Mouse (Mus musculus) ovary, postnatal 10 days (tissue): ENCODE measurements around the gene Mdga2.

ENCODE experiments used
- DNase-seq: peaks from one replicate; pipeline ENCODE4 v3.0.0; 2022; ENCODE audit warnings: low spot score

Gene Mdga2

DNA sequence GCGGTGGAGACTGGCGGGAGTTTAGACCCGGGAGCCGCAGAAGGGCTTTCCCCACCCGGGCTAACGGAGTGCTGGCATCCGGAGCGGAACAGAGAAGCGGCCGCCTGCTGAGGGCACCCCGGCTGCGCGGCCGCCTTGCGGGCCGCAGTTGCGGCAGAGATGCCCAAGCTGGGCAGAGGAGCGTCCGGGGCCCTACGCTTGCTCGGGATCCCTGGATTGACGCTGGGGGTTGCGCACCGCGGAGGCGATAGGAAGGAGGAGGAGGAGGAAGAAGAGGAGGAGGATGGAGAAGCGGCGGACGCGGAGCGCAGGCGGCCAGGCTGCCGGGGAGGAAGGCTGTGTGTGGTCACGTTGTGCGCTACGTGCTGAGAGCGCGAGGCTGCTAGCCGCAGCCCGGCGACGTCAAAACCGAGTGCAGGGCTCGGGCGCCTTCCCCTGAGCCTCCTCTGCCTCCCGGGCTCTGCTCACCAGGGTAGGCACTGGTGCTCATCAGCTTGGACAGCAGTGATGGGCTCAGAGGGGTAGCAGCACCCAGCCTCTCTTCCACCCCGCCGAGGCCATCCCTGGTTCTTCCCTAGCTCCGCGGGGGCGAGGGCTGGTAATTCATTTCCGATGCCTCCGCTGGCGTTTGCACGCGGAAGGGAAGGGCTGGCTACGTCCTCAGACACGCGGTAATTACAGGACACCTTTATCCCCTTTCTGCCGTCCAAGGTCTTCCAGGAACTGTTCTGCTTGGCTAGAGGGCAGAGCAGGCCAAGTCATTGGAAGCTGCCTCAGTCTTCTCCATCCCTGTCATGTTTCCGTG is at the start of gene Mdga2:
Gene Mdga2, minus strand, starts transcription at position 329 of the 805 bp plus-strand sequence.
- peak; percentile 3 for DNase-seq

DNA sequence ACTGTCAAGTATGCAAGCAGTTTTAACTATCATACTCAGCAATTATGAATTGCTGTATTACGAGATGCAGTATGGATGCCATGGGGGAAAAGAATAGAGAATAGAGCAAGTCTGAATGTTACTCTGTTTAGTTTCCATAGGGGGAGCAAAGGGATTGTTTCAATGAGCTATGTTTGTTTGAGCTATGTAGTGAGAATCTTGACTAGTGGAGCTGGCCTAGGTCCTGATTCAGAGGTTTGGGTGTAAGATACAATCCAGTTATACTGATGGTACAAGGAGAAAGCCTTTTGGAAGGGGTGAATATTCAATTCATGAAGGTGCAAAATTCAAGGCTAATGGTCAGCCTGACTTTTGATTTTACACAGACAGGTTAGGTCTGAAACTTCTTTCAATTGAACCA is 45.1 kb upstream of the Mdga2 start:
- DNase-seq: no peak

DNA sequence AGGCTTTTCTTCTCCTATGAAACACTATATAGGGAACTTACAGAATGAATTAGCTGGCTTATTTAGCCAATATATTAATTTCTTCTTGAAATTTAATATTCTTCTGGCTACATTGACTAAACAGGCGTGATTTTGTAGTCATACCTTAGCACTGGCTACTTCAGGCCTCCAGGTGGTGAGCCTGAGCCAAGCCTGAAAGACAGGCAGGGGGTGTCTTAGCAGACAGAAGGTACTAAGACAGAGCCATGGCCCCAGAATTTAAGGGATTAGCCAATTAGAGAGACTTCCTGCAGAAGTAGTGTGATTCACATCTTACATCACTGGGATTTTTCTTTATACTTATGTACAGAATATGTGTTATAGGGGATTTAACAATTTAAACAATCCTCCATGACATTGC is 1.2 kb upstream of the Mdga2 start:
- DNase-seq: no peak

DNA sequence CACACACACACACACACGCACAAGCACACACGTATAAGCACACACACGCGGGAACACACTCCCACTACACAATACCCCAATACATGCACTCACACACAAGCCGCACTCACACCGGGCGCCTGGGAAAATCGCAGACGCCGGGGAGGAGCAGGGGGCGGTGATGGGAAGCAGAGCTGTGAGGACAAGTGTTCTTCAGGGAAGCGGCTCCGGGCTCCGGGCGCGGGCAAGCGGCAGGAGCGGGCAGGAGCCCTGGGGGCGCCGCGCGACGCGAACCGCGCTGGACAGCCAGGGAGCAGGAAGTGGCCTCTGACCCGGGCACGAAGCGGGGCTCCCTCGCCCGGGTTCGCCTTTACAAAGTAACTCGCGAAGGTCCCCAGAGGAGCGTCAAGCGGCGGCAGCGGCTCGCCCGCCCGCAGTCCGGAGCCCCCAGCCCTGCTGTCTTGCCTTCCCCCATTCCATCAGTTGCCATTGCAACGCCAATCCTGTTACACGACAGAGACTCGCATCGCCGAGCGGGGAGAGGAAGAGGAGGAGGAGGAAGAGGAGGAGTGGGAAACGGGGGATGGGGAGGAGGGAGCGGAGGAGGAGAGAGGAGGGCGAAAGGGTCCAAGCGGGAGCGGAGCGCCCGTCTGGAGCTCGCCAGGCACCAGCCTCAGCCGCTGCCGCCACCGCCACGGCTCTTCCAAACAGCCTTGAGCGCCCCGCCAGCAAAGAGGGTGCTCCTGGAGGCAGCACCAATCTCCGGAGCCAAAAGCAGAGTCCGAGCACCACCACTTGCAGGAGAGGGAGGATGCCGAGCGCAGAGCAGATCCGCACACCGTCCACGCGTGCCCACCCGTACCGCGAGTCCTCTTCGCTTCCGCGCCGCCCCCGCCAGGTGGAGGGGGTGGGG is 774 bp downstream of the Mdga2 start:
- DNase-seq: no peak

GRCm38 (mm10) chr12:67220641-67221231 is 1.6 kb downstream of the Mdga2 start:
- DNase-seq: no peak

DNA sequence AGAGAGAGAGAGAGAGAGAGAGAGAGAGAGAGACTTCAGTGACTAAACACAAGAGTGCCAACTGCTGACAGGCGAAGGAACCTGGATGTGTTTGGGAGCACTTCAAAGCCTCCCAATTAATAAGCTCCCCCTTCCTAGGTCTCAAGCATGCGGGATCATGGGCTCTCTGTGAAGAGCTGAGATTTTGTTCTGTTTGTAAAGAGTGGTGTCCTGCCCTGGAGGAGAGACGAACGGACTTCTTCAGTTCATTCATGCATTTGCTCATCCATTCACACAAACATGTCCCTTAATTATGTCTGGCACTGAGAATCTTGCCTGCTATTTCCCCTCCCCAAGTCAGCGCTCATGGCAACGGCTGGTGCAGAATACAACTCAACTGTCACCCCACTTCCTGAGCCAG is 2.3 kb downstream of the Mdga2 start:
- DNase-seq: no peak

- no peak for DNase-seq
These were observed 2.8 kb downstream of the Mdga2 start for GRCm38 (mm10) chr12:67219564-67219963.

GRCm38 (mm10) chr12:67212801-67213200 is 9.5 kb downstream of the Mdga2 start:
- no peak for DNase-seq

DNA sequence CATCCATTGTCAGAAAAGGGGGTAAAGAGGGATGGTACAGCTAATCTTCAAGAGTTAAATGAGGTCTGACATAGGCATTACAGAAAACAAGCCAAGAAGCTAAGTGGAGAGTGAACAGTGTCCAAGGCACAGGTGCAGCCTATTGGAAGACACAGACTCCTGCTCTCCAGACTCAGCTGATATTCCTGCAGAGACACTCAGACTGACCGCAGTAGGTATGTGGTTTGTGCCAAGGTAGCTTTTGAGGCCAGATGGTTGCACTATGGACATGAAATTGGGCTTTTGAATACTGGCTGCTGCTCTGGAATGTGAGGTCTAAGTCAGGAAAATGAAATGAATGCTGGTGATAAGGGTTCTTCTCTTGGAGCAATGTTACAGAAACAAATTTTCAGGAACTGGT is 44.2 kb downstream of the Mdga2 start:
- no peak for DNase-seq

- DNase-seq: no peak
These were observed 65.6 kb downstream of the Mdga2 start for GRCm38 (mm10) chr12:67156569-67157237.

GRCm38 (mm10) chr12:67153077-67153476 is 69.3 kb downstream of the Mdga2 start:
- no peak for DNase-seq

DNA sequence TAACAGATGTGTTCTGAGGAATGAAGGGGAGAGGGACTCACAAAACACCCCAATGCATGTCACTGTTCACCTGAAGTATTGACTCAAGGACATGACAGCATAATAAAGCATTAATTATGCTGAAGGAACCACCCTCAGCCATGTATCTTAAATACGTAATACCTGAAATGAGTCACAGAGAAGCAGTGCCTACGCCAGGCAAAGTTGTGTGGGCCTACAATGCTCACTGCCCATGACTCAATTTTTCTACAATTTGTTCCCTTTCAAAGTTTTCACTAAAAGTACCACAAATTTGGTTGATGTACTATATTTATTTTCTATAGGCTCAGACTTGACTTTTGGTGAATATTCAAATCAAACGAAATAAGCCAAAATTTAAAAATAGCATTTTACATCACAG is 80.7 kb downstream of the Mdga2 start:
- DNase-seq: no peak

- no peak for DNase-seq
These were observed 82.2 kb downstream of the Mdga2 start for GRCm38 (mm10) chr12:67140131-67140530.

DNA sequence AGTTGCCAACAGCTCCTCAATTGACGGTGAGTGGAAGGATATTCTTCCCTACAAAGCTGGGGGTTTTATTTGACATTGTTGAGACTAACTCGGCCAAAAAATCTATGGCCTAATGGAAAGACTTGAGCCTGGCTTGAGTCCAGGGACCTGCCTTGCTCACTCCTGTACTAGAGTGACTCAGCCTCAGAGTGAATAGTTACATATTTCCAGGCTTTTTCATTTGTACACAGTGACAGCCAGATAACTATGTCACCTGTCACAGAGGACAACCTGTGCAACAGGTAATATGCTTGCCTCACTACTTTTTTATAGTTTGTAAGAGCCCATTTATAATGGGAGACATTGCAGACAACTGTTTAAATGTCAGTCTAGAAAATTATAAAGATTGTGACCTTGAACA is 94.9 kb downstream of the Mdga2 start:
- no peak for DNase-seq

- DNase-seq: no peak
These were observed 98.5 kb downstream of the Mdga2 start for GRCm38 (mm10) chr12:67123874-67124273.

DNA sequence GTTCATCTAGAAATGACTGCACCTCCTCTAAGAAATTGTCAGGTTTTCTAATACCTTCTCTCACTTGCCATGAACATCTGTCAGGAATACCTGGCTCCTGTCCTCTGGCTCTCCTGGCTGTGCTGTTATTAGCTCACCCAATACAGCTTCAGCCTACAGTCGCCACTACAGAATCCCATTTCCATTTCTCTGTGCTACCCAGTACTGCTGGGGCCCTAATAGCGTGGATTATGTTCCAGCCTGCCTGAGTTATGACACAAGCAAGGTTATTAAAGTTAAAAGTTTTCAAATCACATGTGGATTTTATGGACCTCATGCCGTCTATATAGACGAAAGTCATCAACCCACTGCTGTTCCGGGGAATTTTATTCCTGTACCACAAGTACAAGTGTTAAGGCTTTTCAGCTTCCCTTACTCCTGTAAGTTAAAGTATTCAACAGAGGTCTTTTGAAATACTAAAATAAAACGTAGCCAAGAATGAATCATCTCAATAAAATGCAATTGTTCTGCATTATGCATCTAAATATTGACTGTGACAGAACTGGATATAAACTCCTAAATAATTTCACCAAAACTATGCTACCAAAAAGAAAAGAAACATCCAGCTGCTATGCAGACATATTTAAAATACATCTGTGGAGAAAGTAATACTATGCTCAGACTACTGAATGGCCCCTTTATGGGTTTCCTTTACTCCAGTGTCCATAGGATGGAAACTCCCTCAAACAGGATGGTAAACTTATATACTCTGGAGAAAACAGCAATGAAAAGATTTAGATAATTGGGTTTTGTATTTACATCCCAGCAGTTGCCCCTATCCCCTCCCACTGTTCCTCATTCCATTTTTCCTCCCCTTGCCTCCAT is 103.5 kb downstream of the Mdga2 start:
- no peak for DNase-seq

DNA sequence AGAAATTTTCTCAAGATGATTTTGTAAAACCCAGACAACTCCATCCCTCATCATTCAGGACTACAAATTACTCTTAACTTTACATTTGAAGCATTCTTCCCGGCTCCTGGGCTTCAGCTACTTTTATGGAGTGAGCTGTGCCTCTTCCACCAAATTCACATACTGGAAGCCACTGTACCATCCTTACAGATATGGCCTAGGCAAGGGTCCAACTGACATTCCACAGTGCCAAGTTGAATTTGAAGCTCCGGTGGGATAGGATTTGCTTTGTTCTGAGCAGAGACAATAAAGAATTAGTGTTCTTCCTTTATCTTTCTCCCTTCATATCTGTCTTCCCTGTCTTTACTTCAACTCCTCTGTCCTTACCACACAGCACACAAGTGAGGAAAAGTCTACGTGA is 118.2 kb downstream of the Mdga2 start:
- DNase-seq: no peak

DNA sequence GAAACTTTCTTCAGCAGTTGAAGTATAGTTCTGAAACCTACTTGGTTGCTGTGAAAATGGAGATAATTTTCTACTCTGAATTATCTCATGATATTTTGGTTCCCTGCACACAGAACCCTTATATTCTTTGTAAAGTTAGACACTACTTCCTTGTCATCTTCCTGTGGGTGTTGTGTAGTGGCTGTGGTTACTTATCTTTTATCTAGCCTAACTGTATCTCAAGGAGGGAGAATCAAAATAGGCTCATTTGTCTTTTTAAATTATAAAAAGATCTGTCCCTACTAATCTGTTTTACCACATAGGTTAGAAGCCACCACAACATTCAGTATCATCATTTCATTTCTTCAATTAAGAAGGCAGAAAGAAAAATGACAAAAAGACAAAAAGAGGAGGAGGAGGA is 127.9 kb downstream of the Mdga2 start:
- DNase-seq: no peak

- DNase-seq: no peak
These were observed 131.9 kb downstream of the Mdga2 start for GRCm38 (mm10) chr12:67090420-67090965.

DNA sequence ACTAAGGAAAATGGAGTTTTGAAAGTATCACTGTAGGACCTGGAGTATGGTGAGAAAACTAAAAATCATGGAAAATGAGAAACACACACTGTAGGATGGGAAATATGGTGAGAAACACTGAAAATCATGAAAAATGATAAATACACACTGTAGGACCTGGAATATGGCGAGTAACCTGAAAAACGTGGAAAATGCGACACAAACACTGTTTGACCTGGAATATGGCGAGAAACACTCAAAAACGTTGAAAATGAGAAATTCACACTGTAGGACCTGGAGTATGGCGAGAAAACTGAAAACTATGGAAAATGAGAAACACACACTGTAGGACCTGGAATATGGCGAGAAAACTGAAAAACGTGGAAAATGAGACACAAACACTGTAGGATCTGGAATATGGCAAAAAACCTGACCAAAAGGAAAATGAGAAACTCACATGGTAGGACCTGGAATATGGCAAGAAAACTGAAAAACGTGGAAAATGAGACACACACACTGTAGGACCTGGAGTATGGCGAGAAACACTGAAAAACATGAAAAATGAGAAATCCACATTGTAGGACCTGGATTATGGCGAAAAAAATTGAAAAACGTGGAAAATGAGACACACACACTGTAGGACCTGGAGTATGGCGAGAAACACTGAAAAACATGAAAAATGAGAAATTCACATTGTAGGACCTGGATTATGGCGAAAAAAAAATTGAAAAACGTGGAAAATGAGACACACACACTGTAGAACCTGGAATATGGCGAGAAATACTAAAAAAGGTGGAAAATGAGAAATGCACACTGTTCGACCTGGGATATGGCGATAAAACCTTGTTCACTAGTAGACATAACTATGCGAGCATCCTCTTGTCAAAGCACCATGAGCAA is 163.0 kb downstream of the Mdga2 start:
- DNase-seq: no peak
